Mouse (Mus musculus) spleen, adult 2 months (tissue): ENCODE data around the gene Slc25a34.

ENCODE experiments used
- CTCF ChIP-seq: fragments of 200-500 bp; IDR thresholded peaks from 2 replicates; pipeline ENCODE4 v1.5.1; 2011; ENCODE audit warnings: mild to moderate bottlenecking, inconsistent platforms; ENCODE audit not compliant: insufficient read depth, insufficient read length, insufficient replicate concordance; ENCODE audit errors: extremely low read depth
- POLR2A ChIP-seq: fragments of 200-500 bp; IDR thresholded peaks from 2 replicates; pipeline ENCODE4 v1.6.1; 2011; ENCODE audit warnings: low read depth, low read length, inconsistent platforms

DNA sequence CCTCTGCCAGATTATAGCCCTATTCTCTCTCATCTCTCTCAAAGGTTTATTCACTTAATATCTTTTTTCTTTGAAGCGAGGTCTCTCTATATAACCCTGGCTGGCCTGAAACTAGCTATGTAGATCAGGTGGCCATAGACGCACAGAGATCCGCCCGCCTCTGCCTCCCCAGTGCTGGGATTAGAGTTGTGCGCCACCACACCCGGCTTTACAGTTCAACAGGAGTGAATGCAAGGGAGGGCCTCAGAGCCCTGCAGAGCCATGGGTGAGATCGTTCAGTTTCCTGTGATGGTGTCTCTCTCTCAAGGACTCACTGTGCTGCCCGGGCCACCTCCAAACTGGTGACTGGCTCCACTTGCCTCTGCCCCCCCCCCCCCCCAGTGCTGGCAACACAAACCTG lies 513 bp upstream of the Slc25a34 start:
- TF ChIP-seq POLR2A, result no peak
- no peak for TF ChIP-seq CTCF
